8 mouse cellular contexts compared by ENCODE assay signal in the genomic region with DNA sequence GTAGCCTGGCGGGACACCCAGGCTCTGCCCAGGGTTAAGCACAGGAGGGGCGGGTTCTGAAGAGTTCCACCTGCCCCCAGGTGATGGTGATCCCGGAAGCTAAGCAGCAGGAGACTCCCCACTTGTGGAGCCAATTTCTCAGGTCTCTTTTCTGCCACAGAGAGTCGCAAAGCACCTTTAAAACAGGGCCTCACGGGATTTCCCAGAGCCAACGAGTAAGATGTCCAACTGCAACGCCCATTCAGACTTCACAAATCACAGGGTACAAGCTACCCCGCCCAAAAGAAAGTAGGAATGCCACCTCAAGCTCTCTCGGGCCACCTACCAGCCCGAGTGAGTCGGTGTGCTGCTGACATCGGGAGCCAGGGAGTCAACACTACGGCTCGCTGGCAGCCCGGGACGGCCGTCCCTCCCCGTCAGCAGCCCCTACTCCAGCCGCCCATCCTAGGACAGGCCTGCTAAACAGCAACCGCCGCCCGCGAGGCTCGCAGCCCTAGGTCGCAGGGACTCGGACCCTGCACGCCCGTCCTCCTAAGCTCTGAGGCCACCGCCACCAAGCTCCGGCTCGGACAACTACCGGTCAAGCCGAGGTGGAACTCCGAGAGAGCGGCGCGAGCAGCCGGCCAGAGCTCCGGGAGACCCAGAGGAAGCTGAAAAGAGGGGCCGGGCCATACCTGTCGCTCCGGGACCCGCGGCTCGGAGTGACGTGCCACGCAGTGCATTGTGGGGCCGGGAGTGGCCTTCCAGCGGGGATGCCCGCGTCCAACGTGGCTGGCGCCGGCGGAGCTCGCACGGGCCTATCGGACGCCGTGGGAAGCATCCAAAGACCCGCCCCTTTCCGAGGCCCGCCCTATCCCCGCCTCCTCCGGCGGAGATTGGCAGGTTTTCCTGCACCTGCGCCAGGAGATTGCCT. TPM values are rescaled to one million over a fixed set of nuclear protein-coding genes. Genes with fewer than 3 reads are reported as not detected.
DNase-seq lines count a peak whose midpoint lies in the region; ATAC-seq lines count a peak whose summit lies in the region.

A gene (minus strand): TSS at position 769 of the 913 bp plus-strand sequence.

- intact Hi-C loops in gastrocnemius, postnatal 14 days (cut with DNase I; ENCODE audit: low total_unique reads): no loop called here
- intact Hi-C loops in left cerebral cortex, postnatal 10 days (cut with DNase I): no loop called here

- peak; percentile 95 to 98 for DNase-seq in adrenal gland, adult (ENCODE audit: inconsistent age in 2 of 2, low spot score in 1 of 2)
- peak; percentile 97 for DNase-seq in embryo, embryonic 10.5 days (ENCODE audit: low spot score)
- DNase-seq in gastrocnemius, postnatal 14 days: peak; percentile 95
- DNase-seq in left cerebral cortex, postnatal 10 days (ENCODE audit: extremely low spot score in 1 of 2, low spot score in 2 of 2): peak; percentile 91 to 97
- DNase-seq in right cerebral cortex, postnatal 25 days: peak; percentile 94
- peak; percentile 90 to 94 for DNase-seq in urinary bladder, postnatal 4 days (ENCODE audit: low spot score in 2 of 2)

- ATAC-seq in inflammation-experienced regulatory T-cells, adult 6 months: peak; percentile 93
- ATAC-seq in megakaryocyte-erythroid progenitor cell, adult 5-6 weeks (replicated peaks; ENCODE audit: low FRiP score, low TSS enrichment, poor library complexity, severe bottlenecking): peak; percentile 99

RNA-seq across cellular contexts. Expression of the gene that starts here (rescaled TPM):
- 1 to 10 TPM; 6.2 to 6.9 TPM for total RNA-seq in gastrocnemius, postnatal 14 days (2021)
- 10 to 100 TPM; 36.9 to 46.5 (median 40.2) TPM for polyA plus RNA-seq in inflammation-experienced regulatory T-cells, adult 6 months (2017; shearing (Covaris generic))
- total RNA-seq in left cerebral cortex, postnatal 10 days (2021): 10 to 100 TPM; 18.7 to 21.0 TPM
- 9.8 and 13.7 TPM in 2 replicates for total RNA-seq in megakaryocyte-erythroid progenitor cell, adult 5-6 weeks (2014; fragmentation: Nextera tagmentation)
- total RNA-seq in megakaryocyte-erythroid progenitor cell, adult 5-6 weeks (2017): 8.5 and 16.2 TPM in 2 replicates

Comparison
In these comparisons a context has a peak if more than half of its experiments do, and no peak if none do; other contexts are left out.
1. Peak in every context shown above with its lines: DNase-seq and ATAC-seq.